Mouse (Mus musculus) myocyte (in vitro differentiated cells): Measurements from ENCODE around the gene Arhgap9.

ENCODE experiments used
- CEBPB ChIP-seq: IDR thresholded peaks from 2 replicates; pipeline ENCODE4 v1.6.1; 2011; ENCODE audit warnings: mild to moderate bottlenecking, moderate library complexity; ENCODE audit not compliant: poor library complexity, insufficient read depth, severe bottlenecking
- E2F4 ChIP-seq: IDR thresholded peaks from one replicate; pipeline ENCODE4 v1.6.1; 2011; ENCODE audit warnings: mild to moderate bottlenecking, control low read depth, moderate library complexity; ENCODE audit not compliant: insufficient read depth
- MAX ChIP-seq: IDR thresholded peaks from one replicate; pipeline ENCODE4 v1.6.1; 2011; ENCODE audit warnings: low read depth, mild to moderate bottlenecking, control low read depth
- POLR2A ChIP-seq: IDR thresholded peaks from one replicate; pipeline ENCODE4 v1.6.1; 2011; ENCODE audit warnings: low read depth, mild to moderate bottlenecking, control low read depth, moderate library complexity; ENCODE audit not compliant: insufficient read length
- POLR2AphosphoS2 ChIP-seq: IDR thresholded peaks from one replicate; pipeline ENCODE4 v1.6.1; 2011; ENCODE audit warnings: low read depth, control low read depth; ENCODE audit not compliant: insufficient read length
- REST ChIP-seq: IDR thresholded peaks from one replicate; pipeline ENCODE4 v1.6.1; 2011; ENCODE audit warnings: mild to moderate bottlenecking, control low read depth, moderate library complexity; ENCODE audit not compliant: insufficient read depth, insufficient read length
- SRF ChIP-seq: IDR thresholded peaks from one replicate; pipeline ENCODE4 v1.6.1; 2011; ENCODE audit warnings: low read depth; ENCODE audit not compliant: control insufficient read depth, insufficient read length
- TCF12 ChIP-seq: IDR thresholded peaks from one replicate; pipeline ENCODE4 v1.6.1; 2011; ENCODE audit warnings: mild to moderate bottlenecking, control low read depth; ENCODE audit not compliant: poor library complexity, insufficient read depth, severe bottlenecking
- TCF3 ChIP-seq: IDR thresholded peaks from one replicate; pipeline ENCODE4 v1.6.1; 2011; ENCODE audit warnings: low read depth, control low read depth; ENCODE audit not compliant: insufficient read length
- USF1 ChIP-seq: IDR thresholded peaks from one replicate; pipeline ENCODE4 v1.6.1; 2011; ENCODE audit warnings: low read depth, mild to moderate bottlenecking, control low read depth, moderate library complexity

DNA sequence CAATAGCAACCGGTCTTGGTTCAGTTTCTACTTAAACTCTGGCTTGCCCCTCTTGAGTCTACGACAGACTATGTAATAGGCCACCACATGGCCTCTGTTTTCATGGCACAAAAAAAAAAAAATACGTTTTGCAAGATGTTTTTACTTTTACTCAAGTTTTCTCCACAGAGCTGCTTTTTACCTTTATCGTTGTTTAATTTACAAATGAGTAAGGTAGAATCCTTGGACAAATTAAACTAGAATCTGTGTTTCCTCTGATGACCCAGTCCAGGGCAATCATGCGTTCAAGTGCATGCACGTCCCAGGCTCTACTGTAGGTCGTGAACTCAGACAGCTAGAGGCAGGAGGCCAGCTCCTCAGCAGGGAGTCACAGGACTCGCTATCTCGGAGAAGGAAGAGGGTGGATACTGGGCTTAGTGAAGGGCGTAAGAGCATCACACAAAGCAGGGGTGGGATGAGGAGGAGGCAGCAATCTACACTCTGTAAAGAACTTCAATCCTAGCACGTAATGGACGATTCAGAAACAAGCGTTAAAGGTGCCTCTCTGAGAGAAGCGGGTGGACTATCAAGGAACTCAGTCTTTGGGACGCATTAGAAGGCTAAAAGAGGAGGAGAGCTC lies 32.1 kb upstream of the Arhgap9 start:
- TF ChIP-seq POLR2A (peak; percentile 67), CEBPB (no peak), USF1 (peak; percentile 0), TCF3 (no peak), REST (no peak), TCF12 (no peak), POLR2AphosphoS2 (peak; percentile 59), MAX (no peak), E2F4 (no peak), SRF (no peak)
